Mouse (Mus musculus) heart, embryonic 15.5 days (tissue): ENCODE data around the gene Paqr3. TPM values are rescaled to one million over a fixed set of nuclear protein-coding genes. Genes with fewer than 3 reads are reported as not detected.

Experiments used
- ATAC-seq: fragments of 200-750 bp; cut with Nextera tagmentation; replicated peaks from 2 replicates; pipeline ENCODE4 v1.8.0; 2017; ENCODE audit warnings: low read depth, moderate TSS enrichment; ENCODE audit not compliant: insufficient number of reproducible peaks, insufficient read depth, low FRiP score
- H3K27ac ChIP-seq: fragments of 300-500 bp; sonication (generic); 2 replicates; pipeline ENCODE4 v1.5.1; 2015; ENCODE audit warnings: mild to moderate bottlenecking, inconsistent platforms
- H3K27me3 ChIP-seq: fragments of 300-500 bp; sonication (generic); 2 replicates; pipeline ENCODE4 v1.6.1; 2015; ENCODE audit warnings: inconsistent platforms
- H3K36me3 ChIP-seq: fragments of 300-500 bp; sonication (generic); 2 replicates; pipeline ENCODE4 v1.6.1; 2015; ENCODE audit warnings: mild to moderate bottlenecking, inconsistent platforms
- H3K4me1 ChIP-seq: fragments of 300-500 bp; sonication (generic); replicated peaks from 2 replicates; pipeline ENCODE4 v1.6.1; 2015; ENCODE audit warnings: inconsistent platforms
- H3K4me2 ChIP-seq: fragments of 300-500 bp; sonication (generic); 2 replicates; pipeline ENCODE4 v1.6.1; 2015; ENCODE audit warnings: inconsistent platforms, mild to moderate bottlenecking, moderate library complexity
- H3K4me3 ChIP-seq: fragments of 300-500 bp; sonication (generic); 2 replicates; pipeline ENCODE4 v1.5.1; 2015; ENCODE audit warnings: mild to moderate bottlenecking, inconsistent platforms
- H3K9ac ChIP-seq: fragments of 300-500 bp; sonication (generic); 2 replicates; pipeline ENCODE4 v1.6.1; 2015; ENCODE audit warnings: mild to moderate bottlenecking, inconsistent platforms
- H3K9me3 ChIP-seq: fragments of 300-500 bp; sonication (generic); replicated peaks from 2 replicates; pipeline ENCODE4 v1.6.1; 2016; ENCODE audit warnings: inconsistent platforms
- WGBS: fragments of 180-500 bp; shearing (Covaris S2); methylation state at CpG from one replicate; pipeline ENCODE4 v1.1.7; 2015; ENCODE audit warnings: mixed read lengths; 5-methylcytosine and 5-hydroxymethylcytosine counted together
- polyA plus RNA-seq: library from polyadenylated mRNA; unstranded; fragments of >200 nt; fragmentation: Nextera tagmentation; extraction: Ambion mirVana; gene quantifications from 2 replicates; pipeline ENCODE4 v1.2.1, GENCODE M21; 2015

Paqr3 gene
- polyA plus RNA-seq, 1 experiment from 2014 or later: 1.1 TPM

- H3K27me3 ChIP-seq: no peaks in the 10 kb centered on the region
- no peak overlapping the region for H3K27ac ChIP-seq
- WGBS: 86% methylated on average over 5 of the region's 5 CpGs
- H3K9me3 ChIP-seq: no peaks in the 10 kb centered on the region
- peaks cover 8% of the 10 kb centered on the region for H3K4me1 ChIP-seq
- no peak for ATAC-seq
- no peaks in the 10 kb centered on the region for H3K36me3 ChIP-seq
- H3K4me2 ChIP-seq: no peak overlapping the region
- H3K9ac ChIP-seq: no peak overlapping the region
- H3K4me3 ChIP-seq: no peak overlapping the region
Measured at GRCm38 (mm10) chr5:97108333-97108732, 3.1 kb downstream of the Paqr3 start.

GRCm38 (mm10) chr5:97099954-97100353 lies 11.4 kb downstream of the Paqr3 start:
- no peaks in the 10 kb centered on the region for H3K27me3 ChIP-seq
- no peaks in the 10 kb centered on the region for H3K36me3 ChIP-seq
- H3K27ac ChIP-seq: no peak overlapping the region
- 81% methylated on average over 8 of the region's 8 CpGs for WGBS
- H3K4me1 ChIP-seq: no peaks in the 10 kb centered on the region
- H3K4me3 ChIP-seq: no peak overlapping the region
- ATAC-seq: no peak
- H3K4me2 ChIP-seq: no peak overlapping the region
- no peaks in the 10 kb centered on the region for H3K9me3 ChIP-seq
- H3K9ac ChIP-seq: no peak overlapping the region

- ATAC-seq: no peak
Measured at GRCm38 (mm10) chr5:97097631-97098041, 13.8 kb downstream of the Paqr3 start.

GRCm38 (mm10) chr5:97095335-97095734 lies 16.1 kb downstream of the Paqr3 start:
- no peak for ATAC-seq
- Histone ChIP-seq H3K4me3 (no peak overlapping the region), H3K36me3 (no peaks in the 10 kb centered on the region), H3K4me1 (no peaks in the 10 kb centered on the region), H3K27ac (no peak overlapping the region), H3K27me3 (no peaks in the 10 kb centered on the region), H3K9ac (no peak overlapping the region), H3K4me2 (no peak overlapping the region), H3K9me3 (no peaks in the 10 kb centered on the region)
- 44% methylated on average over 11 of the region's 13 CpGs for WGBS

More at GRCm38 (mm10) chr5:97097631-97098041, 13.8 kb downstream of the Paqr3 start:
- 64% methylated on average over 9 of the region's 9 CpGs for WGBS
- H3K27ac ChIP-seq: no peak overlapping the region
- no peak overlapping the region for H3K9ac ChIP-seq
- H3K36me3 ChIP-seq: no peaks in the 10 kb centered on the region
- no peak overlapping the region for H3K4me3 ChIP-seq
- H3K9me3 ChIP-seq: no peaks in the 10 kb centered on the region
- no peaks in the 10 kb centered on the region for H3K4me1 ChIP-seq
- no peaks in the 10 kb centered on the region for H3K27me3 ChIP-seq
- no peak overlapping the region for H3K4me2 ChIP-seq

GRCm38 (mm10) chr5:97092970-97093369 lies 18.4 kb downstream of the Paqr3 start:
- no peaks in the 10 kb centered on the region for H3K9me3 ChIP-seq
- H3K27me3 ChIP-seq: no peaks in the 10 kb centered on the region
- no peak overlapping the region for H3K27ac ChIP-seq
- no peak for ATAC-seq
- WGBS: 78% methylated on average over 8 of the region's 8 CpGs
- no peaks in the 10 kb centered on the region for H3K36me3 ChIP-seq
- no peak overlapping the region for H3K4me3 ChIP-seq
- H3K4me2 ChIP-seq: no peak overlapping the region
- no peaks in the 10 kb centered on the region for H3K4me1 ChIP-seq
- H3K9ac ChIP-seq: no peak overlapping the region

GRCm38 (mm10) chr5:97090034-97090784 lies 21.2 kb downstream of the Paqr3 start:
- no peak overlapping the region for H3K9ac ChIP-seq
- H3K4me3 ChIP-seq: no peak overlapping the region
- H3K36me3 ChIP-seq: 0 out of 2 replicates have a peak, but pooled peaks cover 9% of the 10 kb centered on the region
- H3K4me2 ChIP-seq: no peak overlapping the region
- WGBS: 69% methylated on average over 6 of the region's 6 CpGs
- no peaks in the 10 kb centered on the region for H3K27me3 ChIP-seq
- H3K9me3 ChIP-seq: no peaks in the 10 kb centered on the region
- no peak for ATAC-seq
- H3K4me1 ChIP-seq: peaks cover 7% of the 10 kb centered on the region; the same call in 1 of the 2 replicates
- H3K27ac ChIP-seq: no peak overlapping the region

- 0 out of 2 replicates have a peak, but pooled peaks cover 9% of the 10 kb centered on the region for H3K36me3 ChIP-seq
- H3K27ac ChIP-seq: no peak overlapping the region
- no peak for ATAC-seq
- H3K9me3 ChIP-seq: no peaks in the 10 kb centered on the region
- no peak overlapping the region for H3K9ac ChIP-seq
- no peak overlapping the region for H3K4me3 ChIP-seq
- no peak overlapping the region for H3K4me2 ChIP-seq
- WGBS: 85% methylated on average over 3 of the region's 3 CpGs
- H3K4me1 ChIP-seq: peaks cover 7% of the 10 kb centered on the region; the same call in 1 of the 2 replicates
- H3K27me3 ChIP-seq: no peaks in the 10 kb centered on the region
Measured at GRCm38 (mm10) chr5:97089426-97089825, 22.0 kb downstream of the Paqr3 start.

- Histone ChIP-seq H3K4me2 (no peak overlapping the region), H3K9ac (no peak overlapping the region), H3K27ac (no peak overlapping the region), H3K4me3 (no peak overlapping the region), H3K27me3 (no peaks in the 10 kb centered on the region), H3K4me1 (peaks cover 7% of the 10 kb centered on the region; the same call in 1 of the 2 replicates), H3K9me3 (no peaks in the 10 kb centered on the region), H3K36me3 (0 out of 2 replicates have a peak, but pooled peaks cover 9% of the 10 kb centered on the region)
- 59% methylated on average over 6 of the region's 6 CpGs for WGBS
- ATAC-seq: no peak
Measured at GRCm38 (mm10) chr5:97088231-97088630, 23.2 kb downstream of the Paqr3 start.

GRCm38 (mm10) chr5:97087746-97088145 lies 23.6 kb downstream of the Paqr3 start:
- WGBS: 88% methylated on average over 16 of the region's 16 CpGs
- ATAC-seq: no peak
- 0 out of 2 replicates have a peak overlapping the region, but pooled peaks have one; percentile 15 for H3K4me3 ChIP-seq
- H3K4me2 ChIP-seq: peak overlapping the region; percentile 47
- no peak overlapping the region for H3K9ac ChIP-seq
- H3K4me1 ChIP-seq: peaks cover 7% of the 10 kb centered on the region; the same call in 1 of the 2 replicates
- H3K27me3 ChIP-seq: no peaks in the 10 kb centered on the region
- H3K9me3 ChIP-seq: no peaks in the 10 kb centered on the region
- peak overlapping the region; percentile 37 for H3K27ac ChIP-seq
- H3K36me3 ChIP-seq: 0 out of 2 replicates have a peak, but pooled peaks cover 9% of the 10 kb centered on the region

- no peak overlapping the region; the same call in 1 of the 2 replicates for H3K9ac ChIP-seq
- H3K36me3 ChIP-seq: 0 out of 2 replicates have a peak, but pooled peaks cover 9% of the 10 kb centered on the region
- peak overlapping the region; percentile 37 for H3K27ac ChIP-seq
- H3K4me2 ChIP-seq: peak overlapping the region; percentile 47
- no peaks in the 10 kb centered on the region for H3K27me3 ChIP-seq
- H3K4me1 ChIP-seq: peaks cover 7% of the 10 kb centered on the region; the same call in 1 of the 2 replicates
- ATAC-seq: no peak; the same call in 1 of the 2 replicates
- no peaks in the 10 kb centered on the region for H3K9me3 ChIP-seq
- 66% methylated on average over 24 of the region's 24 CpGs for WGBS
- H3K4me3 ChIP-seq: 0 out of 2 replicates have a peak overlapping the region, but pooled peaks have one; percentile 15
Measured at GRCm38 (mm10) chr5:97087030-97087630, 24.3 kb downstream of the Paqr3 start.

GRCm38 (mm10) chr5:97085071-97085470 lies 26.3 kb downstream of the Paqr3 start:
- no peak for ATAC-seq
- Histone ChIP-seq H3K9me3 (no peaks in the 10 kb centered on the region), H3K4me2 (no peak overlapping the region), H3K36me3 (0 out of 2 replicates have a peak, but pooled peaks cover 9% of the 10 kb centered on the region), H3K27me3 (no peaks in the 10 kb centered on the region), H3K27ac (no peak overlapping the region), H3K4me3 (no peak overlapping the region), H3K9ac (no peak overlapping the region), H3K4me1 (peaks cover 7% of the 10 kb centered on the region; the same call in 1 of the 2 replicates)
- 88% methylated on average over 6 of the region's 6 CpGs for WGBS
